Mouse (Mus musculus): ENCODE data around the gene Smim15.

DNA sequence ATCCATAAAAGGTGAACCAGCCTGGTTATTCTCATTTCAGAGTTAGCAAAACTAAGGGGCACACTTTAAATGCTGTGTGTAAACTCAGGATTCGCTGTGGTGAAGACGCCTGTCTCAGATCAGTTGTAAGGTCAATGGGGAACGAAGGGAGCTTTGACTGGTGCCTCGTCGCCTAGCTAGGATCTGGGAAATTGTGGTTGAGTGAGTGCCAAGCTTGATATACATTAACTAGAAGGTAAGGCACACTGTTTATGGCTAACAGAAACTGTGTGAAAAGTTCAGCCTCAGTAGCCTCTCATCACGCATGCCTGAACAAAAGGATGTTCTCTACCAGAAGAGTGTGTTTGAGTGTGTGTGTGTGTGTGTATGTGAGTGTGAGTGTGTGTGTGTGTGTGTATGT, 30.4 kb upstream of the Smim15 start:
- TF ChIP-seq CTCF (IDR thresholded peaks at IDR 0.05; ENCODE audit: low read depth) (no peak), EP300 (IDR thresholded peaks at IDR 0.05; ENCODE audit: low read depth) (no peak)
